In the genomic region with DNA sequence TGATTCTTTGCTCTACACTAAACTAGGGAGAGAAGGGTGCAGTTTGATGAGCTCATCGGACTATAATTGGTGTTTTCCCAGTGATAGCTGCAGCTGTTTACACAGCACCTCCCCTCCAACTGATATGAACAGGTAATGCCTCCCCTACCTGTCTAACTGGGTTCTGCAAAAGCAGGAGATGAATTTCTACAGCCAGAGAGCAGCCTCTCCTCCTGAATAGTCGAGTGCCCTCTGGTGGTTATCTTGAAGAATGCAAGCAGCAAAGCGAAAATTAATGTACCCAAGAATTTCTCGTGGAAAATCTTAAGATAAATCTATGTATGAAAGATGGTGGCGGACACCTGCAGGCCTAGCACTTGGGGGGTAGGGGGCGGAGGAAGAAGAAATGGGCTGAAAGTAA, we compare ENCODE assay signal across 8 mouse cellular contexts. TPM values are rescaled to one million over a fixed set of nuclear protein-coding genes. Genes with fewer than 3 reads are reported as not detected.
DNase-seq lines count a peak whose midpoint lies in the region; ATAC-seq lines count a peak whose summit lies in the region.

No protein-coding gene starts in this region.

- ATAC-seq in forebrain, embryonic 14.5 days, result no peak
- no peak for ATAC-seq in forebrain, embryonic 15.5 days (replicated peaks)
- ATAC-seq in intestine, embryonic 16.5 days, result peak; percentile 54
- ATAC-seq in liver, embryonic 15.5 days (ENCODE audit: insufficient read depth), result no peak

- H3K4me3 ChIP-seq in forebrain, embryonic 14.5 days (ENCODE audit: low read depth, low read length), result no peak overlapping the region
- H3K4me3 ChIP-seq in forebrain, embryonic 15.5 days, result no peak overlapping the region
- H3K4me3 ChIP-seq in intestine, embryonic 16.5 days (ENCODE audit: low read length), result peak overlapping the region; percentile 26; the same call in 1 of the 2 replicates
- no peak overlapping the region for H3K4me3 ChIP-seq in liver, embryonic 15.5 days (replicated peaks)

- no peak overlapping the region for H3K9ac ChIP-seq in forebrain, embryonic 14.5 days (ENCODE audit: low read length)
- H3K9ac ChIP-seq in forebrain, embryonic 15.5 days (replicated peaks), result no peak overlapping the region
- H3K9ac ChIP-seq in intestine, embryonic 16.5 days (ENCODE audit: low read depth, low read length), result no peak overlapping the region
- H3K9ac ChIP-seq in liver, embryonic 15.5 days, result no peak overlapping the region

- H3K9me3 ChIP-seq in forebrain, embryonic 14.5 days (replicated peaks; ENCODE audit: control insufficient read depth, low read length), result no peaks in the 10 kb centered on the region
- H3K9me3 ChIP-seq in forebrain, embryonic 15.5 days, result no peaks in the 10 kb centered on the region
- no peaks in the 10 kb centered on the region for H3K9me3 ChIP-seq in intestine, embryonic 16.5 days (ENCODE audit: control insufficient read depth, low read length)
- H3K9me3 ChIP-seq in liver, embryonic 15.5 days (replicated peaks), result no peaks in the 10 kb centered on the region

- WGBS in forebrain, embryonic 14.5 days, result 11% methylated on average over 6 of the region's 6 CpGs
- WGBS in forebrain, embryonic 15.5 days, result 10% methylated on average over 6 of the region's 6 CpGs
- WGBS in intestine, embryonic 16.5 days, result 7% methylated on average over 6 of the region's 6 CpGs
- WGBS in liver, embryonic 15.5 days (ENCODE audit: insufficient replicate concordance), result 7% methylated on average over 6 of the region's 6 CpGs

- no peaks in the 10 kb centered on the region for H3K4me1 ChIP-seq in forebrain, embryonic 14.5 days (ENCODE audit: control insufficient read depth, insufficient read depth, low read length)
- H3K4me1 ChIP-seq in forebrain, embryonic 15.5 days, result no peaks in the 10 kb centered on the region
- peaks cover 4% of the 10 kb centered on the region; the same call in 1 of the 2 replicates for H3K4me1 ChIP-seq in intestine, embryonic 16.5 days (ENCODE audit: control insufficient read depth, insufficient read depth, low read length)
- no peaks in the 10 kb centered on the region for H3K4me1 ChIP-seq in liver, embryonic 15.5 days (replicated peaks)

- no peak overlapping the region for H3K4me2 ChIP-seq in forebrain, embryonic 14.5 days (ENCODE audit: low read length)
- H3K4me2 ChIP-seq in forebrain, embryonic 15.5 days (replicated peaks), result no peak overlapping the region
- H3K4me2 ChIP-seq in intestine, embryonic 16.5 days (ENCODE audit: low read depth, low read length), result 0 out of 2 replicates have a peak overlapping the region, but pooled peaks have one; percentile 9
- H3K4me2 ChIP-seq in liver, embryonic 15.5 days, result peak overlapping the region; percentile 41; the same call in 1 of the 2 replicates

- H3K27me3 ChIP-seq in forebrain, embryonic 14.5 days (replicated peaks; ENCODE audit: control insufficient read depth, insufficient read depth, low read length), result no peaks in the 10 kb centered on the region
- H3K27me3 ChIP-seq in forebrain, embryonic 15.5 days, result no peaks in the 10 kb centered on the region
- no peaks in the 10 kb centered on the region for H3K27me3 ChIP-seq in intestine, embryonic 16.5 days (replicated peaks; ENCODE audit: control insufficient read depth, insufficient read depth, low read length)
- H3K27me3 ChIP-seq in liver, embryonic 15.5 days, result no peaks in the 10 kb centered on the region

- H3K36me3 ChIP-seq in forebrain, embryonic 14.5 days (ENCODE audit: control insufficient read depth, insufficient read depth, low read length), result no peaks in the 10 kb centered on the region
- H3K36me3 ChIP-seq in forebrain, embryonic 15.5 days, result no peaks in the 10 kb centered on the region
- H3K36me3 ChIP-seq in intestine, embryonic 16.5 days (ENCODE audit: control insufficient read depth, insufficient read depth, low read length), result no peaks in the 10 kb centered on the region
- H3K36me3 ChIP-seq in liver, embryonic 15.5 days (replicated peaks), result no peaks in the 10 kb centered on the region

- no peak overlapping the region for H3K27ac ChIP-seq in forebrain, embryonic 14.5 days (ENCODE audit: low read depth, low read length)
- H3K27ac ChIP-seq in forebrain, embryonic 15.5 days (replicated peaks), result no peak overlapping the region
- no peak overlapping the region for H3K27ac ChIP-seq in intestine, embryonic 16.5 days (ENCODE audit: low read length)
- H3K27ac ChIP-seq in liver, embryonic 15.5 days (replicated peaks), result no peak overlapping the region

- peak; percentile 80 for DNase-seq in forebrain, embryonic 14.5 days (ENCODE audit: low spot score)
- DNase-seq in urinary bladder, postnatal 25 days (ENCODE audit: low spot score), result peak; percentile 36
- DNase-seq in urinary bladder, adult 2 months (ENCODE audit: low spot score), result no peak
- peak; percentile 40 for DNase-seq in embryo, embryonic 11.5 days (ENCODE audit: low read depth, low spot score)
- peak; percentile 28 for DNase-seq in right cerebral cortex, postnatal 4 days

RNA-seq across cellular contexts. Expression of a gene that starts 52.1 kb away (rescaled TPM):
- 142 and 155 TPM in 2 replicates for polyA plus RNA-seq in forebrain, embryonic 14.5 days (2014; fragmentation: Nextera tagmentation; extraction: Ambion mirVana)
- 134 and 138 TPM in 2 replicates for polyA plus RNA-seq in forebrain, embryonic 15.5 days (2015; fragmentation: Nextera tagmentation; extraction: Ambion mirVana)
- polyA plus RNA-seq in urinary bladder, adult 2 months (2012; rRNA removed), result 79.8 and 88.9 TPM in 2 replicates
- 41.4 and 43.0 TPM in 2 replicates for polyA plus RNA-seq in intestine, embryonic 16.5 days (2015; fragmentation: Nextera tagmentation; extraction: Ambion mirVana)
- polyA plus RNA-seq in liver, embryonic 15.5 days (2015; fragmentation: Nextera tagmentation; extraction: Ambion mirVana), result 7.0 and 7.2 TPM in 2 replicates

Comparison
In these comparisons a context has a peak if more than half of its experiments do, and no peak if none do; other contexts are left out.
1. H3K4me2 ChIP-seq: peak in intestine, embryonic 16.5 days (single experiment) and liver, embryonic 15.5 days (single experiment); none in forebrain, embryonic 14.5 days (single experiment) and forebrain, embryonic 15.5 days (single experiment).